22 mouse cellular contexts compared by ENCODE assay signal in the genomic region with DNA sequence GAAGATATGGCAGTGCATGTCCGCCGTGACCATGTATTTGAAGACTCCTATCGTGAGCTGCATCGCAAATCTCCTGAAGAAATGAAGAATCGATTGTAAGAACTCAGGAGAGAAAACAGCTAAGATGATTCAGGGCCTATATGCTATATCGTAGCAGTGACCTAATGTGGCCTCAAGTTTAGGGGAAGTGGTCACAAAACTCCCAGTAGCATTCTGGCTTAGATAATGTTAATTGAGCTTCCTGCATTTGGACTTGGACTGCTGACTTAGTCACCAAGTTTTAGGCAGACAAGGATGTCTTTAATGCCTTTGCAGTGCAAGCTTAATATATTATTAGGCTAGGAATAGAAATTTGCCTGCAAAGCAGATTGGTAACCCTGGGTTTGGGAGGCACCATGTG.
DNase-seq lines count a peak whose midpoint lies in the region; ATAC-seq and TF ChIP-seq lines count a peak whose summit lies in the region.
"Had no signal": no experiment of that assay in that cellular context is flagged by ENCODE, and none has a peak within 500 bp of the region (broad histone marks: within the 10 kb centered on the region; RNA-seq: fewer than 3 reads in every experiment).

No protein-coding gene starts in this region.

- peak; percentile 56 for ATAC-seq in common myeloid progenitor, adult 5-6 weeks (replicated peaks; ENCODE audit: low read depth, poor library complexity, severe bottlenecking)
- no peak for ATAC-seq in megakaryocyte progenitor cell, adult 5-6 weeks (replicated peaks; ENCODE audit: poor library complexity)
- ATAC-seq in midbrain, embryonic 13.5 days = no peak
- ATAC-seq: CD4-positive, CD25-positive, alpha-beta regulatory T cell, adult 4 months; forebrain, embryonic 13.5 days; forebrain, embryonic 15.5 days; forebrain, postnatal 0 days had no signal

- no peaks in the 10 kb centered on the region for H3K9me3 ChIP-seq in MEL (replicated peaks; ENCODE audit: insufficient read depth, low read length)
- no peaks in the 10 kb centered on the region for H3K9me3 ChIP-seq in midbrain, embryonic 13.5 days
- H3K9me3 ChIP-seq: embryonic facial prominence, embryonic 10.5 days; embryonic facial prominence, embryonic 12.5 days; forebrain, embryonic 13.5 days; forebrain, embryonic 15.5 days; G1E had no signal

- TF ChIP-seq EP300 in MEL (IDR thresholded peaks at IDR 0.05; ENCODE audit: low read depth in 1 of 2, low read length in 2 of 2) = peak; percentile 41 to 47; a peak in 3 of 4 replicates

- H3K27me3 ChIP-seq in MEL (ENCODE audit: control insufficient read depth in 1 of 2, insufficient read depth in 2 of 2, low read length in 2 of 2) = no peaks in the 10 kb centered on the region
- peaks cover 42% of the 10 kb centered on the region; the same call in 1 of the 2 replicates for H3K27me3 ChIP-seq in midbrain, embryonic 13.5 days
- H3K27me3 ChIP-seq: CH12.LX; forebrain, embryonic 15.5 days had no signal

- no peak for TF ChIP-seq POLR2A in MEL (IDR thresholded peaks at IDR 0.05; ENCODE audit: control insufficient read depth in 1 of 2, insufficient read depth in 1 of 2, low read depth in 1 of 2, low read length in 2 of 2, poor library complexity in 1 of 2)

- no peaks in the 10 kb centered on the region for H3K79me2 ChIP-seq in MEL (ENCODE audit: control insufficient read depth, insufficient read depth, low read length, poor library complexity)

- DNase-seq in MEL (ENCODE audit: low read depth, low spot score) = peak; percentile 65
- DNase-seq in heart, adult 8-10 months (ENCODE audit: low spot score) = no peak
- DNase-seq: adrenal gland, adult 2 months; adrenal gland, postnatal 10 days; adrenal gland, postnatal 25 days; B cell, adult 2 months; cerebellum, adult 11-12 months; cerebellum, adult 2 months; cerebellum, adult 9-10 months; cerebellum, postnatal 10 days; cerebellum, postnatal 36 days; forebrain, postnatal 0 days had no signal

- 94% methylated on average over 6 of the region's 6 CpGs for WGBS in midbrain, embryonic 13.5 days

- H3K4me1 ChIP-seq in MEL (ENCODE audit: control insufficient read depth in 1 of 2, insufficient read depth in 2 of 2, low read length in 2 of 2) = peaks cover 0 to 17% of the 10 kb centered on the region in 2 experiments; a peak in 2 of 4 replicates
- H3K4me1 ChIP-seq in midbrain, embryonic 13.5 days (replicated peaks) = no peaks in the 10 kb centered on the region
- H3K4me1 ChIP-seq: embryonic facial prominence, embryonic 10.5 days; embryonic facial prominence, embryonic 12.5 days; forebrain, embryonic 13.5 days; forebrain, embryonic 15.5 days had no signal

- peak overlapping the region; percentile 14; the same call in 1 of the 2 replicates for H3K27ac ChIP-seq in MEL (ENCODE audit: control insufficient read depth, low read depth, low read length)
- H3K27ac ChIP-seq in midbrain, embryonic 13.5 days = no peak overlapping the region
- H3K27ac ChIP-seq: embryonic facial prominence, embryonic 10.5 days; embryonic facial prominence, embryonic 12.5 days; forebrain, embryonic 13.5 days; forebrain, embryonic 15.5 days had no signal

- H3K4me3 ChIP-seq in MEL (ENCODE audit: control insufficient read depth in 1 of 2, insufficient read depth in 1 of 2, low read depth in 2 of 2, low read length in 2 of 2) = no peak overlapping the region
- no peak overlapping the region for H3K4me3 ChIP-seq in midbrain, embryonic 13.5 days (replicated peaks)
- H3K4me3 ChIP-seq: embryonic facial prominence, embryonic 10.5 days; embryonic facial prominence, embryonic 12.5 days; forebrain, embryonic 13.5 days; forebrain, embryonic 15.5 days had no signal

- H3K4me2 ChIP-seq in midbrain, embryonic 13.5 days (replicated peaks) = no peak overlapping the region
- H3K4me2 ChIP-seq: embryonic facial prominence, embryonic 12.5 days; forebrain, embryonic 13.5 days; forebrain, embryonic 15.5 days had no signal

- no peak for TF ChIP-seq CTCF in MEL (IDR thresholded peaks at IDR 0.05 in 2 of 3, conservative IDR thresholded peaks at IDR 0.05 in 1 of 3; ENCODE audit: control insufficient read depth in 1 of 3, insufficient read depth in 1 of 3, low read depth in 2 of 3, low read length in 3 of 3, poor library complexity in 1 of 3, severe bottlenecking in 1 of 3)

- no peak overlapping the region for H3K9ac ChIP-seq in MEL (ENCODE audit: control insufficient read depth, low read depth, low read length, poor library complexity, severe bottlenecking)
- no peak overlapping the region for H3K9ac ChIP-seq in midbrain, embryonic 13.5 days (replicated peaks)
- H3K9ac ChIP-seq: embryonic facial prominence, embryonic 12.5 days; forebrain, embryonic 13.5 days; forebrain, embryonic 15.5 days; forebrain, postnatal 0 days had no signal

- peaks cover 19 to 82% of the 10 kb centered on the region in 2 experiments for H3K36me3 ChIP-seq in MEL (ENCODE audit: control insufficient read depth in 1 of 2, insufficient read depth in 2 of 2, low read length in 2 of 2)
- H3K36me3 ChIP-seq in midbrain, embryonic 13.5 days = peaks cover 82% of the 10 kb centered on the region

- TF ChIP-seq RAD21 in MEL (IDR thresholded peaks at IDR 0.05; ENCODE audit: low read depth, low read length) = no peak

TF ChIP-seq in MEL, 35 proteins besides CTCF, POLR2A, EP300 and RAD21:
- TF ChIP-seq SMC3 (IDR thresholded peaks at IDR 0.05; ENCODE audit: low read depth, low read length) (no peak), ETS1 (IDR thresholded peaks at IDR 0.05; ENCODE audit: low read depth, low read length) (peak; percentile 34), GATA1 (IDR thresholded peaks at IDR 0.05; ENCODE audit: low read depth, low read length) (0 out of 2 replicates have a peak, but pooled peaks have one; percentile 30)
